Mouse (Mus musculus) urinary bladder, postnatal 36 days (tissue): ENCODE measurements at regions not wholly inside any gene's neighbourhood (a gene's known extent, or its start where the extent isn't known, plus 50 kb on each side); places are given as distances from the start of the nearest gene placed in this dataset.
"Not testable (repeated sequence)": the region's sequence is repeated elsewhere in the genome, so short reads cannot be mapped to it uniquely, and the experiment has no call there.

Experiments used
- DNase-seq, 2 experiments: peaks; one replicate each; pipeline ENCODE4 v3.0.0; 2022; ENCODE audit warnings: low spot score in 2 of 2, mixed read lengths in 1 of 2

DNA sequence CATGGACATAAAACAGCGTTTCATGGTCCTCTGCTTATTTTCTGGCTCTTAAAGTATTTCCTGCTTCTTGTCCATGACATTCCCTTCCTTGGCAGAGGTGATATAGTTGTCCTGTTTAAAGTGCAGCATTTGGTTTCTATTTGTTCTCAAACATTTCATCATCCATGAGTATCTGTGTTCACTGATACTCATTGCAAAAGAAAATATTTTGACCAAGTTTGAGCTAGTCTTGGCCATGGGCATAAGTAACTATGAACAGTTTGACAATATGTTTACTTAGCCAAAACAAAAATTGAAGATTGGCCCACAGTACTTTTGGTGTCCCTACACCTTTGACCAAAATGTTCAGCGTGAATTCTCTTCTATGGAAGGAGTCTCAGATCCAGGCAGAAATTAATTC lies 58.7 kb upstream of the 2310057J18Rik start:
- not testable (repeated sequence) for DNase-seq

DNA sequence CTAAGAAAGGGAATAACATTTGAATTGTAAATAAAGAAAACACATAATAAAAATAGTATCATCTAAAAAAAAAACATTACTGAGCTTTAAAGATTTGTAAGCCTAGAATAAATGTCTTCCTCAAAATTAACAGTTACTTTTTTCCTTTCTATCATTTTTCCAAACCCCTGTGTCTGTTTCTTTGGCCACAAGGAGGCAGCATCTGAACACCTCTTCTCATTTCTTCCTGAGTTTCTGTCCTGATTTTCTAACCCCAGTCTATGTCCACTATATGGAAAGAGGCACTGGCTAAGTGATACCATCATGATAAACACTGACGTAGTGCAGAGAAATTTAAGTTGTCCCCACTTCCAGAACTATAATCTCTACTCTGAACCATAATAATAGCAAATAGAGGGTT lies 55.8 kb upstream of the Soga3 start:
- peak in 1 of 2 experiments; percentile 1 for DNase-seq
